Mouse (Mus musculus): Measurements from ENCODE around the gene Cend1.
"Not testable (repeated sequence)": the region's sequence is repeated elsewhere in the genome, so short reads cannot be mapped to it uniquely, and the experiment has no call there.

The Cend1 gene

GRCm38 (mm10) chr7:141429840-141430584 lies 721 bp upstream of the Cend1 start:
- peak; percentile 39 for DNase-seq (ENCODE audit: low spot score)

GRCm38 (mm10) chr7:141428701-141429100 lies 590 bp downstream of the Cend1 start:
- no peak for DNase-seq (ENCODE audit: low spot score)

DNA sequence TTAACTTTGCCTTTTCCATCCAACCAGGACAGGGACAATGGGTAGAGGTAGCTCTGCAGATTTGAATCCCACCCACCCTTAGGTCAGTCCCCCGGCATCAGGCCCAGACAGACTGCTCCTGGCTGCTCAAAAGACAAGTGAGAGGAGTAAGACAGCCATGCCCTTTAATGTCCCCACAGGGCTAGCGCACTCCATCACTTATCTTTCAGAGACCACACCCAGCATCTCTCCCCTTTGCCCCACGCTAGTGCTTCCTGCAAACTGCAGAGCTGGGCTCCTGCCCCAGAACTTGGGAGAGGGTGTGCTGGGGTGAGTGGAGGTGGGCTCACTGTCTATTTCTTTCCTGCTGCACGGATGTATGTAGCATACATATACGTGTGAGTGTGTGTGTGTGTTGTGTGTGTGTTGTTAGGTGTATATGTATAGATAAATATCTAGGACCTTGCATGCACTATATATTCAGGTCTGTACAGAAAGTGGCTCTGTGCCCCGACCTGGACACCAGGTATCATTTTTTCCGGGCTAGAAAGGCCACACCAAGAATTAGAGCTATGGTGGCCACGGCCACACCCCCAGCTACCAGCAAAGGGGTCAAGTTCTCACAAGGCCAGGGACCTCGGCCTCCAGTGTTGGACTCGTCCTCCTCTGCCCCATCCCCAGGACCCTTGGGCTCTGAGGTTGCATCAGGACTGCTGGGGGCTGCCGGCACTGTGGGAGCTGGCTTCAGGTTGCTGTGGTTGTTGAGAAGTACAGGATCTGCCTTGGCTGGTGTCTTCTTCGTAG lies 2.2 kb downstream of the Cend1 start:
- no peak for DNase-seq (ENCODE audit: low spot score)

DNA sequence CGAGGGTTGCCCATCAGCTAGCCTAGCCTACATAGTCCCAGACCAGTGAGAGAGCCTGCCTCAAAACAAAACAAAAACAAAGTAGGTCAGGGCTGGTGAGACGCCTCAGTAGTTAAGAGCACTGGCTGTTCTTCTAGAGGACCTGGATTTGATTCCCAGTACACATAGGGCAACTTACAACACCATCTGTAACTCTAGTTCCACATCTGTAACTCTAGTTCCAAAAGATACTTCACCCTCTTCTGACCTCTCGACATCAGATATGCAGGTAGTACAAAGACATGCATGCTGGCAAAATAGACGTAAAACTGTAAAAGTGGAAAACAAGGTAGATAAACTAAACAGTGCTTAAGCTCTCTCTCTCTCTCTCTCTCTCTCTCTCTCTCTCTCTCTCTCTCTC lies 5.5 kb downstream of the Cend1 start:
- DNase-seq (ENCODE audit: low spot score), result no peak

DNA sequence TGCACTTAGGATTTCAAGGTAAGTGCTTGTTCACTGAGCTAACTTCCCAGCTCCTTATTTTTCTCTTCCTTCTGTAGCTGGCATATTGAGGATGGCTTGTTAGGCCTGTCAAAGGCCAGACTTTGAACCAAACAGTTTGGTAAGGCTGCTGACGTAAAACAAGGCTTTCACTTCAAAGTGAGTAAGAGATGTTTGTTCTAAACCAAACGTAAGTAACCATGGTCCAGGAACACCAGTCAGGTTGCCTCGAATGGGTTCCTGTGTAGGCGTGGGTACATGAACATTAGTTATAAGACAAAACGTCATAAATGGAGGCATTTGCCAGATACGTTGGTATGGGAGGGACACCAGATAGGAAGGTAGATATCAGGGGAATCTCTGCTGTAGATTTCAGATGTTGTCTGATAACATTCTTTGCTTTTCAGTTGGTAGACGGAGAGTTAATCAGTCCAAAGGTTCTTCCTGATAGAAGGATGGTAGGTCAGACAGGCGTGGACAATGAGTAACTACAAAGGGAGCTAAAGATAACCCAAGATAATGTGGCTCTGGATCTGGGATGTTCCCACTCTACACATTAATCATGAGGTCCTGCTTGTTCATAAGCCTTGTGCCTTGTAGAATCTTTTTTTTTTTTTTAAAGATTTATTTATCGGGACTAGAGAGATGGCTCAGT lies 9.1 kb downstream of the Cend1 start:
- no peak for DNase-seq (ENCODE audit: low spot score)

DNA sequence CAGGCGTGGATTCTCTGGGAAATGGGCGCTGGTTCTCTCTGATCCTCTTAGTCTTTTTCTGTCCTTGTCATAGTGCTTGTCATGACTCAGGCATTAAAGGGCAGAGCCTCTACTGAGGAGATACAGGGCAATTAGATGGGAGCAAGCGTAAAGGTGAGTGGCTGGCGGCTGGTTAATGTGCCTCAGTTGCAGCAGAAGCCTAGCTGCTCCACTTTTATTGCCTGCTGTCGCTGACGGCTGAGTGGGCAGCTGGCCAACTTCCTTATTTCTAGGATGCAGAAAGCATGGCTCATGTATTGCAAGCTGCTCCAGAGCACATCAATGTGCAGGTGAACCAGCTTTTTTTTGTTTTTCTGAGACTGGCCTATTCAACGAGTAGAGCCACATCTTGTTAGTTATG lies 10.3 kb downstream of the Cend1 start:
- DNase-seq (ENCODE audit: low spot score), result no peak

GRCm38 (mm10) chr7:141417731-141418681 lies 11.3 kb downstream of the Cend1 start:
- no peak for DNase-seq (ENCODE audit: low spot score)

DNA sequence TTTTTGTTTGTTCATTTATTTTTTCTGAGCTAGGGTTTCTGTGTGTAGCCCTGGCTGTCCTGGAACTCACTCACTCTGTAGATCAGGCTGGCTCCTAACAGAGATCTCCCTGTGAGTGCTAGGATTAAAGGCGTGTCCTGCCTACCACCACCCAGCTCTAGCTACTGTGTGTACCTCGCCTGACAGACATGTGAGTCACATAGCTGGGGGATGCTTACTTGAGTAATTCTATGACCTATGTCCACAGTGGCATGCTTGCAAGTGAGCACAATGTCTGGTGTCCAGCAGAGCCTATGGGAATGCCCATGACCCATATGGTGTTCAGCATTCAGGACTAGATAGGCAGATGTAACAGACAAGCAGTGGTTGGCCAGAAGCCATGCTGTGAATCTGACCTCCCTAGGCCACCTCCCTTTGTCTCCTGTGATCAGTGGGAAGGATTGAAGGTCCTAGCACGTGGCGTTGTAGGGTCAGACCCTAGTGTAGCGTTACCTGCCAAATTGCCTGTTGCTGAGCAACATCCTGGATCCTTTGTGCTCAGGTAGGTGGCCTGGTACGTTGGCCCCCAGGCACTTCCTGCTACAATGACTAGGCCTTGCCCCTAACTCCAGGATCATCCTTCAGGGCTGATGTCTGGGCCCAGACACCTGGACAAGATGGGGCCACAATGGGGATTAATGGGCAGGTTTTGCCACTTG lies 13.0 kb downstream of the Cend1 start:
- DNase-seq (ENCODE audit: low spot score), result no peak

- peak; percentile 100 for DNase-seq (ENCODE audit: low spot score)
Measured at GRCm38 (mm10) chr7:141413809-141414584, 15.3 kb downstream of the Cend1 start, which contains the start of gene Gatd1. TSS of gene Gatd1 (minus strand) at chr7:141414136.

- DNase-seq (ENCODE audit: low spot score), result no peak
Measured at GRCm38 (mm10) chr7:141413331-141413730, 16.0 kb downstream of the Cend1 start.

- no peak for DNase-seq (ENCODE audit: low spot score)
Measured at GRCm38 (mm10) chr7:141411667-141412066, 17.6 kb downstream of the Cend1 start.

DNA sequence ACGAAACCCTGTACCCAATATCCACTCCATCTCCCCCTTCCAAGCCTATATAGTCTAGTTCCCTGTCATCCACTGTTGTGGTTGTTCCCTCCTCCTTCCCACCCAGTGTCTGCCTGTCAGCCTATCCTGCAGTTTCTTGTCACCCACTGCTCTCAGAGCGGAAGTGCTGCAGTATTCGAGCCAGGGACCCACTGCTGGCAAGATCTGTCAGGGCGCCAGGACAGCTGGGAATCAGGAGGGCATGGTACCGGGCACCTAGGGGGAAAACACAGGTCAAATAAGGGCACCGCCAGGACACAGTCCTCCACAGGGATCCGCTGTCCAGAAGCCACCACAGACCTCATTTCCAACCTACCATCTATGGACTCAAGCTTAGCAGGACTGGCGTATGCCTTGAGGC lies 18.7 kb downstream of the Cend1 start:
- no peak for DNase-seq (ENCODE audit: low spot score)

DNA sequence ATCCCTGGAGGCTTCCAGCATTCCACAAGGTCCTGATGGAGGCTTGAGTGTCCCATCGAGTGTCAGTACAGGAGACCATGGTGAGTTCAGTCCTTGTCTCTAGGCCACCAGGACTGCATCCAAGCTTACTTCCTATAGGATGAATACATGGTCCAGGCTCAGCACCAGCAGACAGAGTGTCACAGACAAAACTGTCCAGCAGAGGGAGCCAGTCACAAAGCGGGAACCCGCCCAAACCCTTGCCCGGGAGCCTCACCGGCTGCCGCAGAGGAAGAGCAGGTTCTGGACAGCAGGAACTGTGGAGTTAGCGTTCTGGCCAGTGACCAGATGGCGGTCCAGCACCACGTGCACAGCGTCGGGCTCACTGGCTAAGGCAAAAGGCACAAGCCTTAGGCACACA lies 20.5 kb downstream of the Cend1 start:
- DNase-seq (ENCODE audit: low spot score), result peak; percentile 92

DNA sequence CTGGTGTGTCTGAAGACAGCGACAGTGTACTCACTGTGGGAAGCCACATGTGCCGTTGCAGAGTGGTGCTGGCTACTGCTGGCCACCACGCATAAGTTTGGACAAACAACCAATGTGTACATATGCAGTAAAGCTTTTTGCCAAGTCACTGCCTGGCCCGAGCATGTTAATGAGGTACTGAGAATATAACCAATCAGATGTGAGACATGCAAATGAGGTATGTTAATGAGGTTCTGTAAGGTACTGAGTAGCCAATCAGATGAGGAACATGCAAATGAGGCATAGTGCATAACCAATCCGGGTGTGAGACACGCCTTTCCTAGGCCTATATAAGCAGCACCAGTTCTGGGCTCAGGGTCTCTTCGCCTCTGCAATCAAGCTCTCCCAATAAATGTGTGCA lies 21.6 kb downstream of the Cend1 start:
- not testable (repeated sequence) for DNase-seq (ENCODE audit: low spot score)

GRCm38 (mm10) chr7:141405466-141405865 lies 23.8 kb downstream of the Cend1 start:
- DNase-seq (ENCODE audit: low spot score), result no peak

- peak; percentile 80 for DNase-seq (ENCODE audit: low spot score)
Measured at GRCm38 (mm10) chr7:141403305-141403704, 26.0 kb downstream of the Cend1 start.

DNA sequence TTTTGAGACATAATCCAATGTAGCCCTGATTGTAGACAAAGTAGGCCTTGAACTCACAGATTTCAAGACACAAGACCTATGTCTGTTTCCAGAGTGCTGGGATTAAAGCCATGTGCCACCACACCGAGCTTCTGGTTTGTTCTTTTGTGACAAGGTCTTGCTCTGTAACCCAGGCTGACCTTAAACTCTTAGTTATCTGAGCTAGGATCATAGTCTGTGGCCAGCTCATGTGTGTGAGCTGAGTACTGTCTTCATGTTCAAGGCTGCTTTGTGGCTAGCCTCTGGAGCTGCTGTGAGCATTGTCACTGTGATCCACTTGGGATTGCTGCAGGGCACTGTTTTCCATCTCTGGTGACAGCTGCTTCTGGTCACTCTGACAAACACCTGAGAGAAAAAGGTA lies 33.9 kb downstream of the Cend1 start:
- DNase-seq (ENCODE audit: low spot score), result no peak

DNA sequence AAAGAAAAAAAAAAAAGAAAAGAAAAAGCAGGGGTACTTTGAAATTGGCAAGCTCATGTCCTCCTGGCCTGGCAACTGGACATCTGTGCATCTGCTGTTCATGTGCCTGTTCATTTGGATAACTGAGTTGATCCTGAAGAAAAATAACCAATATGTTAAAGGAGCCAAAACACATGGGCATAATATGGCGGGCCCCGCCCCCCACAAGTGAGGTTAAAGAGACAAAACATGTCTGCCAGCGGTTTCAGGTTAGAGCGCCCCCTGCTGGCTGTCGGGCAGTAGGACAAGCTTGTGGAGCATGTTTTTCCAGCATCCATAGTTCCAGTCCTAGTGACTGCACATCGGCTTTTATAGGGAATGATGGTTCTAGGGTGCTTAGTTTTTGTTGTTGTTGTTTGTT lies 34.5 kb downstream of the Cend1 start:
- peak; percentile 91 for DNase-seq (ENCODE audit: low spot score)

DNA sequence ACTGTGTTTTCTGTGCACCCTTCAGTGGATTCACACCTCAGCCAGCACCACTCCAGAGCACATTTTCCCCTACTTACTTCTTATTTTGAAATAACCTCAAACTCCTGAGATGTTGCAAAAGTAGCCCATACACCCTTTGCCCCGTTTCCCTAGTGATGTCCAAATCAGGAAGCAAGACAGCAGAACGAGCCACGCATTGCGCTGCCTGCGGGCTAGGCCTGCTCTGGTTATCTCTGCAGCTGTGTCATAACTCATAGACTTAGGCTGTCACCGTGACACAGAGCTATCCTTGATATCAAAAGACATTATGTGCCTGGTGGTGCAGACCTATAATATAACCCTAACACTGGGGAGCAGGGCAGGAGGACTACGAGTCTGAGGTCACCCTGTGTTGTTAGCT lies 35.1 kb downstream of the Cend1 start:
- no peak for DNase-seq (ENCODE audit: low spot score)

DNA sequence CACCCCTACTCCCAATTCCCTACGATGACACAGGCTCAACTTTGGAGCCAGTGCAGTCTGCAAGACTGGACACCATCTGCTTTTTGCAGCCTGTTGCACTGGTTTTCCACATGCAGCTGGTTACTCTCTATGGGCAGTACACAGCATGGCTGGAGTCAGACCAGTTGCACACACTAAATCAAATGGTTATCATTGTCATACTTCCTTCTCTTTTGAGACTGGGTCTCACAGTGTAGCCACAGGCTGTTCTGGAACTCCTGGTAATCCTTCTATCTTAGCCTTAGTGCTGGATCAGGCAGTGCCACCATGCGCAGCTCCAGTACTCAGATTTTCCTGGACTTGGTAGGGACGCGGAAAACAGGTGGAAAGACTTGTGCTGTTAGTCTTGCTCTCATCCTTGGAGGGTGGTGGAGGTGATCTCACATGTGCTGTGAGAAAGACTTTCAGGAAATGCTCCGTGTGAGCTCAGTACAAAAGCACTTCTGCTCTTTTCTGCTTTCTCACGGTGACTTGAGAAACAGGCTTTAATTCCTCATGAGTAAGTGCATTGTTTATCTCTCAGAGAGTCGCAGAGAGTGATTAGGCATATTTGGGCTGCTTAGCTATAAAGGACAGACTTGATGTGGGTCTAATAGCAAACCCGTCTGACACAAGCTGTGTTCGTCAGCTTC lies 36.6 kb downstream of the Cend1 start:
- no peak for DNase-seq (ENCODE audit: low spot score)

All from testis, postnatal 10 days (tissue).